Mouse (Mus musculus) lung, adult 2 months (tissue): Measurements from ENCODE around the gene Cyb5r3.

Experiments used
- CTCF ChIP-seq: fragments of 200-500 bp; IDR thresholded peaks from 2 replicates; pipeline ENCODE4 v1.5.1; 2011; ENCODE audit warnings: mild to moderate bottlenecking, low read length, control low read depth; ENCODE audit not compliant: insufficient read depth
- POLR2A ChIP-seq: fragments of 200-500 bp; IDR thresholded peaks from 2 replicates; pipeline ENCODE4 v1.6.1; 2011; ENCODE audit warnings: low read depth, mild to moderate bottlenecking, control low read depth, low read length, borderline replicate concordance; ENCODE audit errors: extremely low read depth

DNA sequence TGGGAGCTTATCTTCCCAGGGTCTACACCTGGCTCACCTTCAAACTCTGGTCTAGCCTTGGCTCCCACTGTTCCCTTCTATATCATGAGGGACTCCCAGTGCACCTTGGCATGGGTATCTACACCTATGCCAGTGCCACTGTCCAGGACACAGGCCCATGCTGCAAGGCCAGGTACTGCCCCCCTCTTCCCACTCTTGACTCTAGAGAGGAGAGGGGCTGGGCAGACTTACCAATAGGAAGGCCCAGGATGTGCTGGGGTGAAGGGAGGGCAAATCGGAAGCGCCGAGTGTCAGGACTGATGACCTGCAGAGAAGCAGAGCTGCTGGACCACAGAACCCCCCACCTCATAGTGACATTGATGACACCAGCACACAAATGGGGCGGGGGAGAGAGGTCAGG lies 10.4 kb downstream of the Cyb5r3 start:
- TF ChIP-seq POLR2A (no peak), CTCF (no peak)
